Mouse (Mus musculus): ENCODE measurements around the gene Ppara. TPM values are rescaled to one million over a fixed set of nuclear protein-coding genes. Genes with fewer than 3 reads are reported as not detected.

Ppara gene
- polyA plus RNA-seq, 1 experiment from 2014 or later: 10.6 TPM

DNA sequence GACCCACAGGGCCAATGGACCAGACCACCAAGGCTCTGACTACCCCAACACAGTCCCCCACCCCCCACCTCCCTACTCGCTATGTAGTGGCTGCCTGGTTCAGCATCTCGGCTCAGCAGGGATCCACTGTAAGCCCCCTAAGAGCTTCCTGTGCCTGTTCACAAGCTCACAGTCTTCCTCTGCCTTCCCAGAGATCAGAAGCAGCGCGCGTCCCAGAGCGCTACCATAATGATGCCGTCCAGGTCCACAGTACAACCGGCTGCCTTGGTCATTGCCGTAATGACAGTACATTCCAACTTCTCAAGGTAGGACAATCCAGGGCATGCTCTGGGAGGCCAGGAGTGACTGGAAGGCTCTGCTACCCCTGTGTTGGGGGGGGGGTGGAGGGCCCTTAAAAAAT, 34.1 kb upstream of the Ppara start:
- Histone ChIP-seq H3K4me2 (ENCODE audit: low read length) (no peak overlapping the region), H3K9me3 (ENCODE audit: control insufficient read depth, low read length) (no peaks in the 10 kb centered on the region), H3K4me3 (ENCODE audit: control insufficient read depth in 1 of 2, insufficient read depth in 1 of 2, low read depth in 1 of 2, low read length in 2 of 2) (no peak overlapping the region), H3K27ac (replicated peaks in 1 of 2; ENCODE audit: control insufficient read depth in 1 of 2, insufficient read depth in 1 of 2, low read depth in 2 of 2, low read length in 2 of 2) (no peak overlapping the region), H3K4me1 (ENCODE audit: control insufficient read depth in 2 of 2, insufficient read depth in 2 of 2, low read length in 2 of 2) (no peaks in the 10 kb centered on the region), H3K27me3 (ENCODE audit: control insufficient read depth, insufficient read depth, low read length) (no peaks in the 10 kb centered on the region), H3K9ac (ENCODE audit: low read length) (no peak overlapping the region), H3K36me3 (ENCODE audit: control insufficient read depth, insufficient read depth, low read length) (peaks cover 98% of the 10 kb centered on the region)
- 77% methylated on average over 9 of the region's 9 CpGs for WGBS
- ATAC-seq (ENCODE audit: insufficient number of reproducible peaks, insufficient read depth, low FRiP score, low read depth): no peak

DNA sequence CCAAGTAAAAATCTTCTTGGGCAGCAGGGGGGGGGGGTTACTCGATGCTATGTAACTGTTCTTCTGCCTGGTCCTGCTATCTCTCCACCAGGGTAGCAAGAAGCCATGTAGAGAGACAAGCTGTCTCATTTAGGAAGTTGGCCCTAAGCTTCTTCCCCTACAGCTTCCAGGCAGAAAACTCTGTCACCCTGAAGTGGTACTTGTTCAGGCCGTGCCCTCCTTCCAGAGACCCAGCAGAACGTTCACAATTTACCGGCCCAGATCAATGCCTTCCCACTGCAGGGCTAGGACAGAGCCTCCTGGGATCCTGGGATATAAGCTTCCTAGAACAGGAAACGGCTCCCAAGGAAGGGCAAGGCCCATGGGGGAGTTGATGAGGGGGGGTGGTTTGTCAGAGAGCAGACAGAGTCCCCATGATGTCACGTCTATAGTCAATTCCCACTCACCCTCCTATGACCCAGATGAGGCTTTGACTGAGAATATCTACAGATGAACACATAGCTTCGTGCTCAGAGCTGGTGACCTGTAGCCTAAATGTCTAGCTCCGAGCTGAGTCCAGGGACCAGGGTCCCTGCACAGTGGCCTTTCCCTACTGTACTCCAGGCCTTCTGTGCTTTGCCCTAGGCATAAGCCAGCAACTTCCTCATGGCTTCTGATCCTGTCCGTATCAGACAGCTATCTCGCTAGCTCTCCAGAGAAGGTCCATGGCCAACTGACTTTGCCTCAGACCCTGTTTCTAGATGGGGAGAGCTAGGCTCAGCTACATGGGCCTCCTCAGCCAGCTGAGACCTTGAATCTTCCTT, 33.5 kb upstream of the Ppara start:
- Histone ChIP-seq H3K27ac (replicated peaks in 1 of 2; ENCODE audit: control insufficient read depth in 1 of 2, insufficient read depth in 1 of 2, low read depth in 2 of 2, low read length in 2 of 2) (no peak overlapping the region), H3K9ac (ENCODE audit: low read length) (no peak overlapping the region), H3K9me3 (ENCODE audit: control insufficient read depth, low read length) (no peaks in the 10 kb centered on the region), H3K4me1 (ENCODE audit: control insufficient read depth in 2 of 2, insufficient read depth in 2 of 2, low read length in 2 of 2) (no peaks in the 10 kb centered on the region), H3K4me3 (ENCODE audit: control insufficient read depth in 1 of 2, insufficient read depth in 1 of 2, low read depth in 1 of 2, low read length in 2 of 2) (no peak overlapping the region), H3K36me3 (ENCODE audit: control insufficient read depth, insufficient read depth, low read length) (peaks cover 98% of the 10 kb centered on the region), H3K27me3 (ENCODE audit: control insufficient read depth, insufficient read depth, low read length) (no peaks in the 10 kb centered on the region), H3K4me2 (ENCODE audit: low read length) (no peak overlapping the region)
- ATAC-seq (ENCODE audit: insufficient number of reproducible peaks, insufficient read depth, low FRiP score, low read depth): no peak
- 73% methylated on average over 10 of the region's 10 CpGs for WGBS

DNA sequence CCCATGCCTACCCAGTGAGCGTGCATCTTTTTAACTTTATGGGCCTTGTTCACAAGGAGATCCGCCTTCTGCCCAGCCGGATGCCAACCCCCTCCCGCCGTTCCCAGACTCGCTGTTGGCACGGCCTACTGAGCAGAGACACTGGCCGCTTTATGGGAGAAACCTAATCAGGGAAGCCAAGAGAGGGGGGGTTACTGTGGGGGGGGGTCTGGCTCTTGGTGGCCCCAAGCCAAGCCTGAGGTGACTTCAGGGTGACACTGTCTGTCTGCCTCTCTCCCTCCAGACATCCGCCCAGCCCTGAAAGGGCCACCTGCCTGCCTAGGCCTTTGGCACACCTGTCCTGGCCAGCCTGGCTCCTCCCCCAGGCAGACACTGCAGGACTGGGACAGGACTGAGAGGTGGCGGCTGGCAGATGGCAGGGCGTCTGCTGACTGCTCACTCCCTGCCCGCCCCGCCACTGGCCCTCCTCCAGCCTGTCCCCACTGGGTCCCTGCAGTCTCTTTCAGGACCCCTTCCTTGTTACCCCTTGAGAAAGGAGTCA, 32.3 kb upstream of the Ppara start:
- Histone ChIP-seq H3K9me3 (ENCODE audit: control insufficient read depth, low read length) (no peaks in the 10 kb centered on the region), H3K4me3 (ENCODE audit: control insufficient read depth in 1 of 2, insufficient read depth in 1 of 2, low read depth in 1 of 2, low read length in 2 of 2) (no peak overlapping the region), H3K27ac (replicated peaks in 1 of 2; ENCODE audit: control insufficient read depth in 1 of 2, insufficient read depth in 1 of 2, low read depth in 2 of 2, low read length in 2 of 2) (no peak overlapping the region), H3K4me1 (ENCODE audit: control insufficient read depth in 2 of 2, insufficient read depth in 2 of 2, low read length in 2 of 2) (no peaks in the 10 kb centered on the region), H3K9ac (ENCODE audit: low read length) (no peak overlapping the region), H3K4me2 (ENCODE audit: low read length) (no peak overlapping the region), H3K36me3 (ENCODE audit: control insufficient read depth, insufficient read depth, low read length) (peaks cover 100% of the 10 kb centered on the region), H3K27me3 (ENCODE audit: control insufficient read depth, insufficient read depth, low read length) (no peaks in the 10 kb centered on the region)
- no peak for ATAC-seq (ENCODE audit: insufficient number of reproducible peaks, insufficient read depth, low FRiP score, low read depth)
- 80% methylated on average over 13 of the region's 13 CpGs for WGBS

DNA sequence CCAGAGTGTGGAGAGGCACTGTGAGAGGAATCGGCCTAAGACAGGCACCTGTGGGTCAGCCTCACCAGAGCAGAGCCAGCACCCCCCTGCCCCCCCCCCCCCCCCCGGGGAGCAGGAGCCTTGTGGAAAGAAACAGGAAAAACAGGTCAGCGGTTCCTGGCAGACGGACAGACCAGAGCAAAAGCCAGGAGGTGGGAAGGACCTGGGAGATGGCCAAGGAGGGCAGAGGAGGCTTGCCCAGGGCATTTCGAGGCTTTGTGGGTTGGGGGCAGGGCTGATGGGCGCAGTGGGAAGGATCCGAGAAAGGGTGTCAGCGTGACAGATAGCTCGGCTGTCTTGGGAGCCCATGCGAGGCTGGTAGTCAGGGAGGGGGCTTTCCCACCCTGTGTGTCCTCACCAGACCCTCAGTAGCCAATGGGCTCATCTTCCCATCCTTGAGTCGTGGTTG, 31.6 kb upstream of the Ppara start:
- no peaks in the 10 kb centered on the region for H3K27me3 ChIP-seq (ENCODE audit: control insufficient read depth, insufficient read depth, low read length)
- H3K4me1 ChIP-seq (ENCODE audit: control insufficient read depth in 2 of 2, insufficient read depth in 2 of 2, low read length in 2 of 2): no peaks in the 10 kb centered on the region
- no peak overlapping the region for H3K4me3 ChIP-seq (ENCODE audit: control insufficient read depth in 1 of 2, insufficient read depth in 1 of 2, low read depth in 1 of 2, low read length in 2 of 2)
- ATAC-seq (ENCODE audit: insufficient number of reproducible peaks, insufficient read depth, low FRiP score, low read depth): no peak
- no peaks in the 10 kb centered on the region for H3K9me3 ChIP-seq (ENCODE audit: control insufficient read depth, low read length)
- H3K36me3 ChIP-seq (ENCODE audit: control insufficient read depth, insufficient read depth, low read length): peaks cover 92% of the 10 kb centered on the region
- no peak overlapping the region for H3K9ac ChIP-seq (ENCODE audit: low read length)
- H3K4me2 ChIP-seq (ENCODE audit: low read length): no peak overlapping the region
- H3K27ac ChIP-seq (replicated peaks in 1 of 2; ENCODE audit: control insufficient read depth in 1 of 2, insufficient read depth in 1 of 2, low read depth in 2 of 2, low read length in 2 of 2): no peak overlapping the region
- WGBS: 68% methylated on average over 10 of the region's 11 CpGs

DNA sequence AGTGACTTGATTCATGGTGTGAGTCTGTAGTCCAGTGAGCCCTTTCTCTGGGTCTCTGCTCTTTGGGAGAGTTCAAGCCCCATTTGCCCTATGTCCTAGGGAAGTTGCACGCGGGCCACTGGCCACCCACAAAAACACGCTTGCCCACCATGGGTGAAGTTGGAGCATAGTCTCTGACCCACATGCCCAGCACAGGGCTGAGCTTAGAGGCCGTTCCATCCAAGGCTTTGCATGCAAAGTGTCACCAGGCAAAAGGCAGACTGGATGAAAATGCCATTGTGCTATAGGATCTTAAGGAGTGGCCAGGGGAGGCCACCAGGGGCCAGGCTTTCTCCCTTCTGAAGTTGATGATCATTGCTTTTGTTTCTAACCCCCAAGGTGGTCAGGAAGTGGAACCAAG, 30.9 kb upstream of the Ppara start:
- Histone ChIP-seq H3K27ac (replicated peaks in 1 of 2; ENCODE audit: control insufficient read depth in 1 of 2, insufficient read depth in 1 of 2, low read depth in 2 of 2, low read length in 2 of 2) (no peak overlapping the region), H3K36me3 (ENCODE audit: control insufficient read depth, insufficient read depth, low read length) (peaks cover 86% of the 10 kb centered on the region), H3K4me3 (ENCODE audit: control insufficient read depth in 1 of 2, insufficient read depth in 1 of 2, low read depth in 1 of 2, low read length in 2 of 2) (no peak overlapping the region), H3K27me3 (ENCODE audit: control insufficient read depth, insufficient read depth, low read length) (no peaks in the 10 kb centered on the region), H3K9ac (ENCODE audit: low read length) (no peak overlapping the region), H3K4me1 (ENCODE audit: control insufficient read depth in 2 of 2, insufficient read depth in 2 of 2, low read length in 2 of 2) (no peaks in the 10 kb centered on the region), H3K4me2 (ENCODE audit: low read length) (no peak overlapping the region), H3K9me3 (ENCODE audit: control insufficient read depth, low read length) (no peaks in the 10 kb centered on the region)
- no peak for ATAC-seq (ENCODE audit: insufficient number of reproducible peaks, insufficient read depth, low FRiP score, low read depth)
- WGBS: 88% methylated on average over 4 of the region's 4 CpGs

DNA sequence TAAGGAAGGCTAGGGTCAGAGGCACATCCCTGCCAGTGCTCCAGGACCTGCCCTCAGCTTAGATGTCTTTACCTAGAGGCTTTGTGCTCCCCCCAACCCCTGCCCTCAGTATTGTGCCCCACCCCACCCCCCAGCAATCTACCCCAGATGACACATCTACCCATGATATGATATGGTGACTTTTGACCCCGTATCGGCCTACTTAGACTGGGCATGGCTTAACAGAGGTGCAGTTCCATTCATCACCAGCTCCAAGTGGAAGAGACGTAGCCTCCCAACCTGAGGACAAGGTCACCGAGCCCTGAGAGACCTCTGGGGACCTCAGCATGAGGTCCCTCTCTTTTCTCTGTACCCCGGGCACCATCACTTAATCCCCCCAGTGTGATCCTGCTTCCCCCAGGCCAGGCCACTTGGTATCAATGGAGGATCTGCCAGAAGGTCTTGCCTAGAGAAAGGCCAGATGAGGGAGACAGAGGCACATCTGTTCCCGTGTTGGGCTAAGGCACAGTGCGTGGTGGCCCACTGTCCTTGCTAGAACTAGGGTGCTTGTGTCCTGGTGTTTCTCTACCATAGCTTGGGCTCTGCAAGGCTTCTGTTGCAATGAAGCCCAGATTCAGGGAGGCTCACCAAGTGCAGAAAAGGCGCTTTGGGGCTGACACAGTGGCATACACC, 30.3 kb upstream of the Ppara start:
- peaks cover 80% of the 10 kb centered on the region for H3K36me3 ChIP-seq (ENCODE audit: control insufficient read depth, insufficient read depth, low read length)

DNA sequence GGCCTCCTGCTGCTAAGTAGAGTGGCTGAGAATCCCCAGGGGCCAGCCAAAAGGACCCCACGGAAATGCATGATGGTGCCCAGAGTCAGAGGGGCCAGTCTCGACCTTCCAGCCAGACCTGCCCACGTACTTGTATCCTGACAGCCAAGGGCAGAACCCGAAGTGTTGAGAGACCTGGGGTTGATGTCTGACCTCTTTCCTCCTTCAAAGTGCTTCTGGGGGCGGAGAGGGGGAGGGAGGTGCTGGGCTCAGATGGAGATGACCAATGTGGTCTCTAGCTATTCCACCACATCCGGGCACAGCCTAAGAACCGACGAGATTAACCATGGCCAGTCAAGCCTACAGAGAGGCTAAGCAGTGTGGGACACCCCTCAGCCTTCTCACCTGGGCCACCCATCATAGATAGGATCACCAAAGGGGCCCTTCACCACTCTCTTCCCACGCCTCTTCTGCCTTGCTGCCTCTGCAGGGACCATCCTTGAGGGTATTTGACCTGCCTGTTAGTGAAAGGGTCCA, 29.7 kb upstream of the Ppara start:
- no peak for ATAC-seq (ENCODE audit: insufficient number of reproducible peaks, insufficient read depth, low FRiP score, low read depth)
- Histone ChIP-seq H3K27ac (replicated peaks in 1 of 2; ENCODE audit: control insufficient read depth in 1 of 2, insufficient read depth in 1 of 2, low read depth in 2 of 2, low read length in 2 of 2) (no peak overlapping the region), H3K4me1 (ENCODE audit: control insufficient read depth in 2 of 2, insufficient read depth in 2 of 2, low read length in 2 of 2) (peaks cover 2 to 3% of the 10 kb centered on the region in 2 experiments; a peak in 3 of 4 replicates), H3K9me3 (ENCODE audit: control insufficient read depth, low read length) (no peaks in the 10 kb centered on the region), H3K36me3 (ENCODE audit: control insufficient read depth, insufficient read depth, low read length) (peaks cover 74% of the 10 kb centered on the region), H3K4me2 (ENCODE audit: low read length) (no peak overlapping the region), H3K9ac (ENCODE audit: low read length) (no peak overlapping the region), H3K27me3 (ENCODE audit: control insufficient read depth, insufficient read depth, low read length) (no peaks in the 10 kb centered on the region), H3K4me3 (ENCODE audit: control insufficient read depth in 1 of 2, insufficient read depth in 1 of 2, low read depth in 1 of 2, low read length in 2 of 2) (no peak overlapping the region)
- WGBS: 76% methylated on average over 9 of the region's 9 CpGs

More for the DNA sequence above, 30.3 kb upstream of the Ppara start:
- ATAC-seq (ENCODE audit: insufficient number of reproducible peaks, insufficient read depth, low FRiP score, low read depth): no peak
- peaks cover 2 to 3% of the 10 kb centered on the region in 2 experiments; a peak in 2 of 4 replicates for H3K4me1 ChIP-seq (ENCODE audit: control insufficient read depth in 2 of 2, insufficient read depth in 2 of 2, low read length in 2 of 2)
- H3K4me3 ChIP-seq (ENCODE audit: control insufficient read depth in 1 of 2, insufficient read depth in 1 of 2, low read depth in 1 of 2, low read length in 2 of 2): no peak overlapping the region
- no peaks in the 10 kb centered on the region for H3K27me3 ChIP-seq (ENCODE audit: control insufficient read depth, insufficient read depth, low read length)
- H3K27ac ChIP-seq (replicated peaks in 1 of 2; ENCODE audit: control insufficient read depth in 1 of 2, insufficient read depth in 1 of 2, low read depth in 2 of 2, low read length in 2 of 2): no peak overlapping the region
- no peak overlapping the region for H3K9ac ChIP-seq (ENCODE audit: low read length)
- no peaks in the 10 kb centered on the region for H3K9me3 ChIP-seq (ENCODE audit: control insufficient read depth, low read length)
- H3K4me2 ChIP-seq (ENCODE audit: low read length): no peak overlapping the region
- 71% methylated on average over 8 of the region's 8 CpGs for WGBS

All from heart, embryonic 14.5 days (tissue).